Mouse (Mus musculus): ENCODE measurements around the gene Ndufaf2. TPM values are rescaled to one million over a fixed set of nuclear protein-coding genes. Genes with fewer than 3 reads are reported as not detected.

Gene Ndufaf2
- polyA plus RNA-seq, 1 experiment from 2014 or later = 43.1 TPM

- CTCF ChIA-PET = interaction anchor here (0.8 to 6.1 kb wide), 13 partner anchors 10 to 522 kb away, joined by 3 to 59 read pairs (median 4); no protein-coding TSS in a partner anchor
- no peaks in the 10 kb centered on the region for H3K27me3 ChIP-seq
- no peak for ATAC-seq
- no peak for DNase-seq (ENCODE audit: low read depth, low spot score)
- POLR2A ChIA-PET = interaction anchor here (0.6 to 0.9 kb wide), 2 partner anchors 11 to 23 kb away, joined by 3 read pairs; no protein-coding TSS in a partner anchor
- TF ChIP-seq CTCF (IDR thresholded peaks at IDR 0.05) = peak; percentile 80
- in situ Hi-C loops (cut with MboI; ENCODE audit: low pct_unique_long_range_greater_than_20kb) = loop anchor here (10.0 kb wide), 1 partner anchor 257 kb away; no protein-coding TSS in a partner anchor
Observed at GRCm38 (mm10) chr13:108151782-108152181, 6.6 kb downstream of the Ndufaf2 start.

- POLR2A ChIA-PET = no interaction called here
- no peak for ATAC-seq
- CTCF ChIA-PET = no interaction called here
- TF ChIP-seq CTCF (IDR thresholded peaks at IDR 0.05) = no peak
- DNase-seq (ENCODE audit: low read depth, low spot score) = no peak
- no peaks in the 10 kb centered on the region for H3K27me3 ChIP-seq
- in situ Hi-C loops (cut with MboI; ENCODE audit: low pct_unique_long_range_greater_than_20kb) = loop anchor here (10.0 kb wide), 2 partner anchors 679 to 1029 kb away; no protein-coding TSS in a partner anchor
Observed at GRCm38 (mm10) chr13:108144086-108144485, 14.3 kb downstream of the Ndufaf2 start.

GRCm38 (mm10) chr13:108138403-108138977 lies 19.9 kb downstream of the Ndufaf2 start:
- TF ChIP-seq CTCF (IDR thresholded peaks at IDR 0.05) = no peak
- ATAC-seq (no peak), DNase-seq (ENCODE audit: low read depth, low spot score) (no peak)
- H3K27me3 ChIP-seq = no peaks in the 10 kb centered on the region
- ChIA-PET POLR2A (no interaction called here), CTCF (interaction anchor here (2.5 to 9.7 kb wide), 2 partner anchors 10 to 12 kb away, joined by 16 to 59 read pairs; no protein-coding TSS in a partner anchor)
- in situ Hi-C loops (cut with MboI; ENCODE audit: low pct_unique_long_range_greater_than_20kb) = no loop called here

- ChIA-PET POLR2A (no interaction called here), CTCF (interaction anchor here (9.7 kb wide), 1 partner anchor 15 kb away, joined by 59 read pairs; no protein-coding TSS in a partner anchor)
- TF ChIP-seq CTCF (IDR thresholded peaks at IDR 0.05) = no peak
- ATAC-seq = no peak
- no peaks in the 10 kb centered on the region for H3K27me3 ChIP-seq
- in situ Hi-C loops (cut with MboI; ENCODE audit: low pct_unique_long_range_greater_than_20kb) = no loop called here
- DNase-seq (ENCODE audit: low read depth, low spot score) = no peak
Observed at GRCm38 (mm10) chr13:108135617-108136016, 22.8 kb downstream of the Ndufaf2 start.

GRCm38 (mm10) chr13:108132031-108132819 lies 26.2 kb downstream of the Ndufaf2 start:
- no peak for TF ChIP-seq CTCF (IDR thresholded peaks at IDR 0.05)
- ChIA-PET POLR2A (no interaction called here), CTCF (interaction anchor here (9.7 kb wide), 1 partner anchor 19 kb away, joined by 59 read pairs; no protein-coding TSS in a partner anchor)
- in situ Hi-C loops (cut with MboI; ENCODE audit: low pct_unique_long_range_greater_than_20kb) = no loop called here
- no peak for DNase-seq (ENCODE audit: low read depth, low spot score)
- peak; percentile 71 for ATAC-seq
- H3K27me3 ChIP-seq = no peaks in the 10 kb centered on the region

GRCm38 (mm10) chr13:108130737-108131136 lies 27.7 kb downstream of the Ndufaf2 start:
- ATAC-seq (no peak), DNase-seq (ENCODE audit: low read depth, low spot score) (no peak)
- H3K27me3 ChIP-seq = no peaks in the 10 kb centered on the region
- in situ Hi-C loops (cut with MboI; ENCODE audit: low pct_unique_long_range_greater_than_20kb) = no loop called here
- ChIA-PET CTCF (interaction anchor here (1.0 to 9.7 kb wide), 2 partner anchors 12 to 20 kb away, joined by 4 to 59 read pairs; no protein-coding TSS in a partner anchor), POLR2A (no interaction called here)
- no peak for TF ChIP-seq CTCF (IDR thresholded peaks at IDR 0.05)

- DNase-seq (ENCODE audit: low read depth, low spot score) (no peak), ATAC-seq (no peak)
- CTCF ChIA-PET = interaction anchor here (0.6 to 2.8 kb wide), 5 partner anchors 9 to 27 kb away, joined by 3 to 16 read pairs (median 3); no protein-coding TSS in a partner anchor
- peak; percentile 49 for TF ChIP-seq CTCF (IDR thresholded peaks at IDR 0.05)
- H3K27me3 ChIP-seq = no peaks in the 10 kb centered on the region
- POLR2A ChIA-PET = interaction anchor here (1.3 kb wide), 1 partner anchor 22 kb away, joined by 3 read pairs; no protein-coding TSS in a partner anchor
- in situ Hi-C loops (cut with MboI; ENCODE audit: low pct_unique_long_range_greater_than_20kb) = no loop called here
Observed at GRCm38 (mm10) chr13:108129070-108129469, 29.4 kb downstream of the Ndufaf2 start.

GRCm38 (mm10) chr13:108127883-108128282 lies 30.5 kb downstream of the Ndufaf2 start:
- in situ Hi-C loops (cut with MboI; ENCODE audit: low pct_unique_long_range_greater_than_20kb) = no loop called here
- ChIA-PET POLR2A (interaction anchor here (1.3 kb wide), 1 partner anchor 24 kb away, joined by 3 read pairs; no protein-coding TSS in a partner anchor), CTCF (interaction anchor here (0.7 to 2.8 kb wide), 4 partner anchors 10 to 26 kb away, joined by 3 to 16 read pairs (median 6); no protein-coding TSS in a partner anchor)
- ATAC-seq = no peak
- DNase-seq (ENCODE audit: low read depth, low spot score) = no peak
- no peak for TF ChIP-seq CTCF (IDR thresholded peaks at IDR 0.05)
- no peaks in the 10 kb centered on the region for H3K27me3 ChIP-seq

- POLR2A ChIA-PET = no interaction called here
- in situ Hi-C loops (cut with MboI; ENCODE audit: low pct_unique_long_range_greater_than_20kb) = no loop called here
- TF ChIP-seq CTCF (IDR thresholded peaks at IDR 0.05) = peak; percentile 68
- CTCF ChIA-PET = interaction anchor here (0.7 to 2.8 kb wide), 3 partner anchors 11 to 25 kb away, joined by 3 to 16 read pairs (median 8); no protein-coding TSS in a partner anchor
- DNase-seq (ENCODE audit: low read depth, low spot score) = no peak
- no peaks in the 10 kb centered on the region for H3K27me3 ChIP-seq
- no peak for ATAC-seq
Observed at GRCm38 (mm10) chr13:108127130-108127529, 31.3 kb downstream of the Ndufaf2 start.

- POLR2A ChIA-PET = no interaction called here
Observed at GRCm38 (mm10) chr13:108126246-108126645, 32.2 kb downstream of the Ndufaf2 start.

More at GRCm38 (mm10) chr13:108126246-108126645, 32.2 kb downstream of the Ndufaf2 start:
- no peaks in the 10 kb centered on the region for H3K27me3 ChIP-seq
- in situ Hi-C loops (cut with MboI; ENCODE audit: low pct_unique_long_range_greater_than_20kb) = no loop called here
- no peak for DNase-seq (ENCODE audit: low read depth, low spot score)
- TF ChIP-seq CTCF (IDR thresholded peaks at IDR 0.05) = no peak
- CTCF ChIA-PET = no interaction called here
- ATAC-seq = no peak
